Mouse (Mus musculus) 3T3-L1 (cell line): ENCODE results near the gene Gm42669.

Experiments used
- DNase-seq: peaks from one replicate; pipeline ENCODE4 v3.0.0-alpha.2; 2015; ENCODE audit warnings: low read depth, low spot score

The Gm42669 gene

GRCm38 (mm10) chr5:107507321-107507720 is at the start of gene Gm42669:
TSS of gene Gm42669 (plus strand) at chr5:107507621.
- no peak for DNase-seq

GRCm38 (mm10) chr5:107462147-107463076 is 45.0 kb upstream of the Gm42669 start:
- DNase-seq: no peak

- no peak for DNase-seq
Measured at GRCm38 (mm10) chr5:107466501-107466900, 40.9 kb upstream of the Gm42669 start.

GRCm38 (mm10) chr5:107467098-107467497 is 40.3 kb upstream of the Gm42669 start:
- peak; percentile 53 for DNase-seq

- DNase-seq: peak; percentile 70
Measured at GRCm38 (mm10) chr5:107470600-107471329, 36.7 kb upstream of the Gm42669 start.

GRCm38 (mm10) chr5:107480194-107480593 is 27.2 kb upstream of the Gm42669 start:
- no peak for DNase-seq

- no peak for DNase-seq
Measured at GRCm38 (mm10) chr5:107488996-107489395, 18.4 kb upstream of the Gm42669 start.

- DNase-seq: no peak
Measured at GRCm38 (mm10) chr5:107491036-107491435, 16.4 kb upstream of the Gm42669 start.

- DNase-seq: peak; percentile 20
Measured at GRCm38 (mm10) chr5:107492471-107492870, 14.9 kb upstream of the Gm42669 start.

GRCm38 (mm10) chr5:107494759-107495158 is 12.7 kb upstream of the Gm42669 start:
- no peak for DNase-seq

GRCm38 (mm10) chr5:107496047-107496446 is 11.4 kb upstream of the Gm42669 start:
- no peak for DNase-seq

- no peak for DNase-seq
Measured at GRCm38 (mm10) chr5:107497519-107498501, 9.6 kb upstream of the Gm42669 start.

- no peak for DNase-seq
Measured at GRCm38 (mm10) chr5:107498806-107499310, 8.6 kb upstream of the Gm42669 start.

- DNase-seq: no peak
Measured at GRCm38 (mm10) chr5:107499891-107500535, 7.4 kb upstream of the Gm42669 start.

GRCm38 (mm10) chr5:107500741-107501140 is 6.7 kb upstream of the Gm42669 start:
- no peak for DNase-seq

- DNase-seq: no peak
Measured at GRCm38 (mm10) chr5:107510503-107510902, 3.1 kb downstream of the Gm42669 start.

GRCm38 (mm10) chr5:107511326-107511725 is 3.9 kb downstream of the Gm42669 start:
- no peak for DNase-seq

- DNase-seq: peak; percentile 79
Measured at GRCm38 (mm10) chr5:107513583-107513982, 6.2 kb downstream of the Gm42669 start.

GRCm38 (mm10) chr5:107515453-107515852 is 8.0 kb downstream of the Gm42669 start:
- DNase-seq: no peak

- no peak for DNase-seq
Measured at GRCm38 (mm10) chr5:107516087-107516486, 8.7 kb downstream of the Gm42669 start.

- no peak for DNase-seq
Measured at GRCm38 (mm10) chr5:107518602-107519001, 11.2 kb downstream of the Gm42669 start.
